24 mouse cellular contexts compared by ENCODE assay signal in the genomic region with DNA sequence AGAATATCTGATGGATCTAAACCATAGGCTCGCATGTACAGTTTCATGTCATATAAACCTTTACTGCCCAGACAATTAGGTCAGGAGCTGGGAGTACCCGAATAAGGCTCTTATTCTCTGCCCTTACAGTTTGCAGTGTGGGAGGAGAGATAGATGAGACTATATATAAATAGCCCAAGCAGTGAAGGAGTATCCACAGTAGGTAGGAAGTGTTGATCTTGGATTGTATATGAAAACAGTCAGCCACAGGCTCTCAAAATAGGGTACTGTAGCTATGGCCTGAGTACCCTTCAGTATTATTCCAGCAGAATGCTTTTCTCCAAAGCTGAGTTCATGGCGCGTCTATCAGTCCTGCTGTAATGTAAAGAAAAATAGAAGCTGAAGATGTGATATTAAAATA.
"Had no signal": no experiment of that assay in that cellular context is flagged by ENCODE, and none has a peak within 500 bp of the region (broad histone marks: within the 10 kb centered on the region; RNA-seq: fewer than 3 reads in every experiment).

No protein-coding gene starts in this region.

- DNase-seq: gastrocnemius, postnatal 14 days; gastrocnemius, postnatal 36 days; heart, adult 11 months; heart, adult 2 months; heart, postnatal 14 days; heart, postnatal 36 days; kidney, adult 11 months; kidney, adult 2 months; kidney, adult 9 months; kidney, postnatal 14 days; kidney, postnatal 36 days; layer of hippocampus, adult 9-11 months; layer of hippocampus, postnatal 36 days had no signal

- H3K9me3 ChIP-seq: heart, embryonic 13.5 days; heart, embryonic 15.5 days; hindbrain, embryonic 13.5 days; hindbrain, embryonic 15.5 days; limb, embryonic 13.5 days; limb, embryonic 15.5 days; liver, embryonic 12.5 days had no signal

- H3K27ac ChIP-seq: heart, adult 2 months; heart, embryonic 13.5 days; heart, embryonic 15.5 days; hindbrain, embryonic 13.5 days; hindbrain, embryonic 15.5 days; hindbrain, postnatal 0 days; limb, embryonic 13.5 days; limb, embryonic 15.5 days; liver, embryonic 12.5 days; liver, embryonic 14.5 days had no signal

- H3K27me3 ChIP-seq: heart, embryonic 13.5 days; heart, embryonic 15.5 days; hindbrain, embryonic 13.5 days; hindbrain, embryonic 15.5 days; limb, embryonic 13.5 days; limb, embryonic 15.5 days; liver, embryonic 12.5 days had no signal

- ATAC-seq: hindbrain, postnatal 0 days; intestine, embryonic 16.5 days; liver, embryonic 12.5 days had no signal

- H3K4me2 ChIP-seq: heart, embryonic 11.5 days; heart, embryonic 13.5 days; heart, embryonic 15.5 days; hindbrain, embryonic 13.5 days; hindbrain, embryonic 15.5 days; limb, embryonic 13.5 days; limb, embryonic 15.5 days; liver, embryonic 12.5 days had no signal

- H3K4me1 ChIP-seq: hindbrain, embryonic 13.5 days; hindbrain, embryonic 15.5 days; limb, embryonic 13.5 days; limb, embryonic 15.5 days; liver, embryonic 12.5 days had no signal

- H3K9ac ChIP-seq: heart, embryonic 13.5 days; heart, embryonic 15.5 days; hindbrain, embryonic 13.5 days; hindbrain, embryonic 15.5 days; limb, embryonic 13.5 days; limb, embryonic 15.5 days; liver, embryonic 12.5 days; liver, embryonic 14.5 days had no signal

- H3K4me3 ChIP-seq: heart, adult 2 months; heart, embryonic 13.5 days; heart, embryonic 15.5 days; hindbrain, embryonic 13.5 days; hindbrain, embryonic 15.5 days; limb, embryonic 13.5 days; limb, embryonic 15.5 days; liver, embryonic 12.5 days had no signal
